Mouse (Mus musculus) testis, adult 2 months (tissue): ENCODE measurements around the gene Il13ra2. TPM values are rescaled to one million over a fixed set of nuclear protein-coding genes. Genes with fewer than 3 reads are reported as not detected.
"Not testable (repeated sequence)": the region's sequence is repeated elsewhere in the genome, so short reads cannot be mapped to it uniquely, and the experiment has no call there.

ENCODE experiments used
- H3K27ac ChIP-seq: fragments of 200-500 bp; 2 replicates; pipeline ENCODE4 v1.5.1; 2012; ENCODE audit warnings: low read depth, low read length; ENCODE audit not compliant: control insufficient read depth, insufficient read depth
- H3K27me3 ChIP-seq: fragments of 200-500 bp; 2 replicates; pipeline ENCODE4 v1.6.1; 2012; ENCODE audit warnings: mild to moderate bottlenecking, low read length, moderate library complexity; ENCODE audit not compliant: control insufficient read depth, insufficient read depth
- H3K36me3 ChIP-seq: fragments of 200-500 bp; 2 replicates; pipeline ENCODE4 v1.6.1; 2012; ENCODE audit warnings: mild to moderate bottlenecking, low read length; ENCODE audit not compliant: control insufficient read depth, insufficient read depth
- H3K4me1 ChIP-seq: fragments of 200-500 bp; 2 replicates; pipeline ENCODE4 v1.6.1; 2012; ENCODE audit warnings: low read length; ENCODE audit not compliant: control insufficient read depth, insufficient read depth
- H3K4me3 ChIP-seq: fragments of 200-500 bp; 2 replicates; pipeline ENCODE4 v1.5.1; 2012; ENCODE audit warnings: low read depth, mild to moderate bottlenecking, low read length, moderate library complexity, mixed read lengths; ENCODE audit not compliant: control insufficient read depth
- CTCF ChIP-seq: fragments of 200-500 bp; IDR thresholded peaks from 2 replicates; pipeline ENCODE4 v1.5.1; 2012; ENCODE audit warnings: low read depth, mild to moderate bottlenecking, inconsistent platforms, low read length, moderate library complexity; ENCODE audit not compliant: control insufficient read depth, insufficient read depth, insufficient replicate concordance
- POLR2A ChIP-seq: fragments of 200-500 bp; IDR thresholded peaks from 2 replicates; pipeline ENCODE4 v1.6.1; 2012; ENCODE audit warnings: low read depth, mild to moderate bottlenecking, inconsistent platforms, low read length, moderate library complexity; ENCODE audit not compliant: control insufficient read depth
- polyA plus RNA-seq: library from polyadenylated mRNA; depleted of rRNA; stranded (reverse); fragments of >200 nt; gene quantifications from 2 replicates; pipeline ENCODE4 v1.2.3, GENCODE M21; 2012; rRNA removed

Gene Il13ra2
- 0.06 TPM in 1 of 2 replicates, not detected in the other for polyA plus RNA-seq

DNA sequence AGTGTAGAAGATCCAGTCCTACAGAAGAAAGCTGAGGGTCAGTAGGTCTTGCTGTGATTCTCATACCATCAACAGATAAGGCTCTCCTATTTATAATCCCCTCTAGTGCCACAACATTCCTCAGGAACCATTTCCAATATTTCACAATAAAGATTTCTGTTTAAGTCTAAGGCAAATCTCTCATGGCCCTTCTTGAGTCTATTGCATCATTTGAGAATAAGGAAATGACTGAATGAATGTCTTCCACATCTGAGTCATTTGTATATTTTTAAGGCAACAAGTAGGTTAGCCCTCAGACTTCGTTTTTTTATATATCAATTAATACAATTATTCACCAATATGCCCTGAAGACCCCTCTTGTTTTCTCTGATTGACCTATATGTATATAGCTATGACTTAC lies at the start of gene Il13ra2:
Gene Il13ra2 (minus strand): TSS at position 64 of the 400 bp plus-strand sequence.
- no peak within 1 kb of the TSS for H3K27ac ChIP-seq
- no peaks in the 10 kb centered on the region for H3K27me3 ChIP-seq
- TF ChIP-seq POLR2A: no peak
- no peak for TF ChIP-seq CTCF
- H3K36me3 ChIP-seq: no peaks in the 10 kb centered on the region
- no peaks in the 10 kb centered on the region for H3K4me1 ChIP-seq
- no peak within 1 kb of the TSS for H3K4me3 ChIP-seq

- H3K27ac ChIP-seq: not testable (repeated sequence)
Measured at GRCm38 (mm10) chrX:147453610-147454009, 24.6 kb upstream of the Il13ra2 start, which contains the start of gene Vmn1r239-ps. Vmn1r239-ps (minus strand) TSS chrX:147453710.

GRCm38 (mm10) chrX:147443386-147443785 lies 14.4 kb upstream of the Il13ra2 start:
- Histone ChIP-seq H3K4me1 (no peaks in the 10 kb centered on the region), H3K36me3 (no peaks in the 10 kb centered on the region), H3K27me3 (no peaks in the 10 kb centered on the region), H3K27ac (no peak overlapping the region), H3K4me3 (no peak overlapping the region)
- no peak for TF ChIP-seq CTCF
- no peak for TF ChIP-seq POLR2A

More at GRCm38 (mm10) chrX:147453610-147454009, 24.6 kb upstream of the Il13ra2 start, which contains the start of gene Vmn1r239-ps:
- H3K27me3 ChIP-seq, H3K4me1 ChIP-seq, H3K36me3 ChIP-seq, H3K4me3 ChIP-seq: not testable (repeated sequence)

- Histone ChIP-seq H3K4me1 (no peaks in the 10 kb centered on the region), H3K36me3 (no peaks in the 10 kb centered on the region), H3K27ac (no peak overlapping the region), H3K27me3 (no peaks in the 10 kb centered on the region), H3K4me3 (no peak overlapping the region)
- TF ChIP-seq CTCF: no peak
- TF ChIP-seq POLR2A: no peak
Measured at GRCm38 (mm10) chrX:147435400-147435799, 6.4 kb upstream of the Il13ra2 start.

- Histone ChIP-seq H3K4me3 (no peak overlapping the region), H3K27me3 (no peaks in the 10 kb centered on the region), H3K27ac (no peak overlapping the region), H3K36me3 (no peaks in the 10 kb centered on the region), H3K4me1 (no peaks in the 10 kb centered on the region)
- no peak for TF ChIP-seq POLR2A
- TF ChIP-seq CTCF: no peak
Measured at GRCm38 (mm10) chrX:147429753-147430152, 761 bp upstream of the Il13ra2 start.

GRCm38 (mm10) chrX:147393446-147393845 lies 35.5 kb downstream of the Il13ra2 start:
- H3K27ac ChIP-seq: no peak overlapping the region
- no peak overlapping the region for H3K4me3 ChIP-seq
- no peaks in the 10 kb centered on the region for H3K27me3 ChIP-seq
- no peaks in the 10 kb centered on the region for H3K36me3 ChIP-seq
- TF ChIP-seq POLR2A (no peak), CTCF (no peak)
- no peaks in the 10 kb centered on the region for H3K4me1 ChIP-seq

DNA sequence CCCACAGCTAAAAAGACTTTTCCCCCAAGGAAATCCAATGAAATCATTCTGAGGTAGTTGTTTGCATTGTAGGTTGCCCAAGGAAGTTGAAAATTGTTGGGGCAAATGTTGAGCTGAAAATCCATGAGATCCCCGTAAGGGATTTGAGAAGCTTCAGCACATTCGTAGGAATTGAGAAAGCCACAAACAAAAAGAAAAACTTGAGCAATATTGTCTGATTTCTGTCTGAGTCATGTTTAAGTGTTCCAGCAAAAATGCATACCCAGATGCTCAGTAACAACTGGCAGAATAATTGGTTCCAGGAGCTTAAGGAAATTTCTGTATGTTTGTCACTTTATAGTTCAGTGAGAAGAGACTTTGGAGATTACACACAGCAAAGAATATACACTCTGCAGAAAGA lies 79.8 kb downstream of the Il13ra2 start:
- no peaks in the 10 kb centered on the region for H3K4me1 ChIP-seq
- no peaks in the 10 kb centered on the region for H3K27me3 ChIP-seq
- H3K36me3 ChIP-seq: no peaks in the 10 kb centered on the region
- H3K27ac ChIP-seq: no peak overlapping the region
- H3K4me3 ChIP-seq: no peak overlapping the region
- TF ChIP-seq POLR2A: no peak
- no peak for TF ChIP-seq CTCF

Other genes starting within 250 kb of the Il13ra2 start
- gene Vmn1r239-ps, start 24.5 kb upstream of the Il13ra2 start, polyA plus RNA-seq: not detected in 2 replicates
- gene Lrch2, start 124.9 kb upstream of the Il13ra2 start, polyA plus RNA-seq: 0.48 and 0.54 TPM in 2 replicates